Mouse (Mus musculus) CH12.LX (cell line): ENCODE measurements around the gene Smg7. TPM values are rescaled to one million over a fixed set of nuclear protein-coding genes. Genes with fewer than 3 reads are reported as not detected.

Experiments used
- DNase-seq: peaks from one replicate; pipeline ENCODE4 v3.0.0-alpha.2; 2013; ENCODE audit errors: extremely low read depth
- H3K27ac ChIP-seq: 2 replicates; pipeline ENCODE4 v1.5.1; 2012; ENCODE audit warnings: low read depth, mild to moderate bottlenecking, control low read depth, moderate library complexity; ENCODE audit not compliant: insufficient read depth
- H3K27me3 ChIP-seq: replicated peaks from 2 replicates; pipeline ENCODE3; 2012; ENCODE audit warnings: inconsistent platforms
- H3K36me3 ChIP-seq, 2 experiments: replicated peaks in 1 of 2; 2 replicates each; pipeline versions ENCODE3 to v1.6.1; 2012; ENCODE audit warnings: inconsistent platforms in 1 of 2, low read length in 1 of 2, mild to moderate bottlenecking in 1 of 2, mixed read lengths in 1 of 2, moderate library complexity in 1 of 2; ENCODE audit not compliant: control insufficient read depth in 1 of 2, insufficient read depth in 1 of 2
- H3K4me1 ChIP-seq, 2 experiments: 2 replicates each; pipeline ENCODE4 v1.6.1; 2012; ENCODE audit warnings: inconsistent platforms in 1 of 2, moderate library complexity in 1 of 2; ENCODE audit not compliant: insufficient read depth in 2 of 2, control insufficient read depth in 1 of 2
- H3K4me2 ChIP-seq: 2 replicates; pipeline ENCODE4 v1.6.1; 2012; ENCODE audit warnings: low read depth, mild to moderate bottlenecking, control low read depth; ENCODE audit not compliant: poor library complexity, insufficient read depth, severe bottlenecking
- H3K4me3 ChIP-seq, 3 experiments: fragments of 150-350 bp in 1 of 3; sonication (generic) in 1 of 3; replicated peaks in 1 of 3; 2 replicates each; pipeline versions ENCODE3 to v1.5.1; 2011 to 2012; ENCODE audit warnings: low read depth in 2 of 3, low read length in 2 of 3, mild to moderate bottlenecking in 2 of 3, moderate library complexity in 2 of 3, control low read depth in 1 of 3, improper control_type of control experiment in 1 of 3, inconsistent platforms in 1 of 3, mixed read lengths in 1 of 3; ENCODE audit not compliant: poor library complexity in 1 of 3
- H3K79me2 ChIP-seq: replicated peaks from 2 replicates; pipeline ENCODE4 v1.6.1; 2012; ENCODE audit warnings: mild to moderate bottlenecking, moderate library complexity; ENCODE audit not compliant: control insufficient read depth, poor library complexity, insufficient read depth, severe bottlenecking; ENCODE audit errors: extremely low read depth
- H3K9ac ChIP-seq: 2 replicates; pipeline ENCODE4 v1.6.1; 2012; ENCODE audit warnings: low read depth, mild to moderate bottlenecking, control low read depth, moderate library complexity; ENCODE audit not compliant: insufficient read depth
- H3K9me3 ChIP-seq: replicated peaks from 2 replicates; pipeline ENCODE3; 2012; ENCODE audit warnings: low read length, inconsistent platforms, mixed read lengths
- CHD1 ChIP-seq: IDR thresholded peaks from 2 replicates; pipeline ENCODE4 v1.6.1; 2012; ENCODE audit warnings: low read depth, low read length, improper control_type of control experiment, inconsistent platforms
- E2F4 ChIP-seq: IDR thresholded peaks from 2 replicates; pipeline ENCODE4 v1.6.1; 2011; ENCODE audit warnings: low read depth, low read length, improper control_type of control experiment; ENCODE audit not compliant: insufficient replicate concordance
- ELF1 ChIP-seq: IDR thresholded peaks from 2 replicates; pipeline ENCODE4 v1.6.1; 2014; ENCODE audit warnings: low read depth, mild to moderate bottlenecking, inconsistent platforms, low read length, improper control_type of control experiment
- ETS1 ChIP-seq: conservative IDR thresholded peaks from 2 replicates; pipeline ENCODE4 v1.6.1; 2012; ENCODE audit warnings: low read depth, mild to moderate bottlenecking, inconsistent platforms, low read length, improper control_type of control experiment, moderate library complexity
- HCFC1 ChIP-seq: IDR thresholded peaks from 2 replicates; pipeline ENCODE4 v1.6.1; 2012; ENCODE audit warnings: low read depth, mild to moderate bottlenecking, inconsistent platforms, low read length, improper control_type of control experiment
- KAT2A ChIP-seq: IDR thresholded peaks from 2 replicates; pipeline ENCODE4 v1.6.1; 2012; ENCODE audit warnings: low read length, improper control_type of control experiment, inconsistent platforms; ENCODE audit not compliant: insufficient replicate concordance
- MAFK ChIP-seq: IDR thresholded peaks from 2 replicates; pipeline ENCODE4 v1.6.1; 2011; ENCODE audit warnings: low read length, improper control_type of control experiment; ENCODE audit not compliant: insufficient replicate concordance
- MXI1 ChIP-seq: IDR thresholded peaks from 2 replicates; pipeline ENCODE4 v1.6.1; 2011; ENCODE audit warnings: mild to moderate bottlenecking, low read depth, low read length, improper control_type of control experiment
- MYC ChIP-seq: IDR thresholded peaks from 2 replicates; pipeline ENCODE4 v1.6.1; 2011; ENCODE audit warnings: low read depth, mild to moderate bottlenecking, improper control_type of control experiment, low read length
- NELFE ChIP-seq: IDR thresholded peaks from 2 replicates; pipeline ENCODE4 v1.6.1; 2011; ENCODE audit warnings: low read depth, low read length, improper control_type of control experiment
- NRF1 ChIP-seq: IDR thresholded peaks from 2 replicates; pipeline ENCODE4 v1.6.1; 2014; ENCODE audit warnings: low read depth, mild to moderate bottlenecking, inconsistent platforms, low read length, improper control_type of control experiment, moderate library complexity
- PAX5 ChIP-seq: IDR thresholded peaks from 2 replicates; pipeline ENCODE4 v1.6.1; 2012; ENCODE audit warnings: low read length, inconsistent platforms, mixed read lengths
- POLR2A ChIP-seq: IDR thresholded peaks from 2 replicates; pipeline ENCODE4 v1.6.1; 2011; ENCODE audit warnings: low read depth, mild to moderate bottlenecking, improper control_type of control experiment, low read length
- RAD21 ChIP-seq: IDR thresholded peaks from 2 replicates; pipeline ENCODE4 v1.6.1; 2011; ENCODE audit warnings: low read depth, mild to moderate bottlenecking, low read length, improper control_type of control experiment, moderate library complexity
- SMC3 ChIP-seq: IDR thresholded peaks from 2 replicates; pipeline ENCODE4 v1.6.1; 2011; ENCODE audit warnings: low read depth, low read length, improper control_type of control experiment
- TBP ChIP-seq: conservative IDR thresholded peaks from 2 replicates; pipeline ENCODE4 v1.6.1; 2011; ENCODE audit warnings: low read depth, low read length, improper control_type of control experiment
- TCF12 ChIP-seq: IDR thresholded peaks from 2 replicates; pipeline ENCODE4 v1.6.1; 2014; ENCODE audit warnings: low read depth, mild to moderate bottlenecking, inconsistent platforms, low read length, improper control_type of control experiment
- USF1 ChIP-seq: IDR thresholded peaks from 2 replicates; pipeline ENCODE4 v1.6.1; 2014; ENCODE audit warnings: low read depth, mild to moderate bottlenecking, inconsistent platforms, low read length, improper control_type of control experiment
- USF2 ChIP-seq: conservative IDR thresholded peaks from 2 replicates; pipeline ENCODE4 v1.6.1; 2011; ENCODE audit warnings: low read depth, low read length, improper control_type of control experiment
- ZC3H11A ChIP-seq: IDR thresholded peaks from 2 replicates; pipeline ENCODE4 v1.6.1; 2012; ENCODE audit warnings: low read depth, mild to moderate bottlenecking, inconsistent platforms, low read length, improper control_type of control experiment
- ZKSCAN1 ChIP-seq: IDR thresholded peaks from 2 replicates; pipeline ENCODE4 v1.6.1; 2012; ENCODE audit warnings: low read depth, inconsistent platforms, low read length, improper control_type of control experiment, borderline replicate concordance
- dilution Hi-C: fragments of 300-500 bp; cut with MboI; formaldehyde crosslinking; loops from 2 replicates; pipeline ENCODE4 v1.14.3; 2020; ENCODE audit warnings: low sequenced_read_pairs; ENCODE audit not compliant: extremely low pct_unique_long_range_greater_than_20kb, extremely low pct_ligation_motif_present
- in situ Hi-C: fragments of 300-500 bp; cut with MboI; formaldehyde crosslinking; loops from 3 replicates; pipeline ENCODE4 v1.14.3; 2019; ENCODE audit warnings: low sequenced_read_pairs, low pct_ligation_motif_present, low pct_unique_long_range_greater_than_20kb, mixed read lengths
- polyA plus RNA-seq: library from polyadenylated mRNA; unstranded; fragments of >175 nt; gene quantifications from 2 replicates; pipeline ENCODE4 v1.2.1, GENCODE M21; 2012; ENCODE audit warnings: low read depth; ENCODE audit not compliant: insufficient read length
- total RNA-seq, 2 experiments: library from RNA; depleted of rRNA; stranded (reverse); fragments of 300-350 nt in 1 of 2; fragments of >200 nt in 1 of 2; gene quantifications; 2 replicates each; pipeline ENCODE4 v1.2.3; 2012 to 2014

Gene Smg7
- total and polyA plus RNA-seq, 3 experiments: 23.4 to 55.2 (median 27.0) TPM

DNA sequence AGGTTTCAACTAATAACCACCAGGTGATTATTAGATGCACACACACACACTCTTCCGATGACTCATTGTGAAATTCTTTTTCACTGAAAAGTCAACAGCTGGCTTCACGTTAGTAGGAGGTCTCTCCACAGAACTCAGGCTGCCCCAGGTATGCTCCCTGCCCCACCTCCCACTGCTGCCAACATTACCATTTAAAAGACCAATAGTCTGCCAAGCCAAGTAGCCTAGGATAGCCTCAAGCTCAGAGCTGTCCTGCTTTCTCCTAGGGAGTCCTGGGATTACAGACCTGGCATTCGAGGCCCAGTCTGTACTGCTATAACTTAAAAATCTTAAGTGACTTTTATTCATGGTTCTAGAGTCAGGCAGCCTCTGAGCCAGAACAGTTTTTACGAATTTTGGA lies 15.2 kb upstream of the Smg7 start:
- no peak overlapping the region for H3K9ac ChIP-seq
- no peak for TF ChIP-seq MAFK
- TF ChIP-seq MXI1: no peak
- no peak for TF ChIP-seq MYC
- no peak for TF ChIP-seq PAX5
- TF ChIP-seq E2F4: no peak
- in situ Hi-C loops: loop anchor here (25.0 kb wide), 1 partner anchor 380 kb away; no protein-coding TSS in a partner anchor
- H3K4me2 ChIP-seq: no peak overlapping the region
- no peak for DNase-seq
- no peaks in the 10 kb centered on the region for H3K27me3 ChIP-seq
- H3K9me3 ChIP-seq: no peaks in the 10 kb centered on the region
- H3K79me2 ChIP-seq: no peaks in the 10 kb centered on the region
- no peak overlapping the region for H3K4me3 ChIP-seq
- H3K27ac ChIP-seq: no peak overlapping the region
- peaks cover 7 to 11% of the 10 kb centered on the region in 2 experiments; a peak in 1 of 4 replicates for H3K4me1 ChIP-seq
- dilution Hi-C loops: no loop called here
- no peaks in the 10 kb centered on the region for H3K36me3 ChIP-seq

DNA sequence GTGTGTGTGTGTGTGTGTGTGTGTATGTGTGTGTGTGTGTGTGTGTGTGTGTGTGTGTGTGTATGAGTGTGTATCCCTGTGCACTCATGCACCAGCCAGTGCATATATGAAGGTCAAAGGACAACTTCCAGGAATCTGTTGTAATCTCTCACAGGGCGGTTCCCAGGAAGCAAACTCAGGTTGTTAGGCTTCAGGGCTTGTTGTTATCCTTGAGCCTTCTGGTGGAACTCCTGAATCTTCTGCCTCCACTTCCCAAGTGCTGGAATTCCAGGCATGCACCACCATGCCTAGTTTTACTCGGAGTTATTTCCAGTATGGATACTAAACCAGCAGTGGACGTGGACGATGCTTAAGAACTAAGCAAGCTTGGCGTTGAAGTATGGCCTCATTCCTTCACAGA lies 14.5 kb upstream of the Smg7 start:
- dilution Hi-C loops: no loop called here
- H3K79me2 ChIP-seq: no peaks in the 10 kb centered on the region
- no peaks in the 10 kb centered on the region for H3K36me3 ChIP-seq
- TF ChIP-seq HCFC1: no peak
- no peak for TF ChIP-seq ELF1
- no peak for TF ChIP-seq NRF1
- TF ChIP-seq POLR2A: no peak
- no peak for TF ChIP-seq MYC
- TF ChIP-seq SMC3: no peak
- no peak for TF ChIP-seq RAD21
- TF ChIP-seq NELFE: no peak
- no peak for TF ChIP-seq USF1
- no peak for TF ChIP-seq TCF12
- TF ChIP-seq ETS1: no peak
- no peak for TF ChIP-seq KAT2A
- no peak for TF ChIP-seq CHD1
- no peak for TF ChIP-seq ZKSCAN1
- TF ChIP-seq PAX5: no peak
- TF ChIP-seq MXI1: no peak
- no peak for TF ChIP-seq TBP
- TF ChIP-seq ZC3H11A: no peak
- no peak for TF ChIP-seq E2F4
- no peak for TF ChIP-seq USF2
- TF ChIP-seq, all 38 proteins: peak for 0
- DNase-seq: no peak
- no peak overlapping the region for H3K4me3 ChIP-seq
- H3K9me3 ChIP-seq: no peaks in the 10 kb centered on the region
- no peak overlapping the region for H3K4me2 ChIP-seq
- H3K4me1 ChIP-seq: peaks cover 7 to 11% of the 10 kb centered on the region in 2 experiments; a peak in 1 of 4 replicates
- H3K9ac ChIP-seq: no peak overlapping the region
- H3K27me3 ChIP-seq: no peaks in the 10 kb centered on the region
- in situ Hi-C loops: loop anchor here (25.0 kb wide), 1 partner anchor 380 kb away; no protein-coding TSS in a partner anchor
- no peak overlapping the region for H3K27ac ChIP-seq
